Mouse (Mus musculus) left cerebral cortex, adult 6 months (tissue): ENCODE data around the gene Ceacam3. TPM values are rescaled to one million over a fixed set of nuclear protein-coding genes. Genes with fewer than 3 reads are reported as not detected.

Source experiments
- long read RNA-seq, 2 experiments: library from polyadenylated mRNA; unstranded; transcript quantifications; one replicate each; pipeline ENCODE4 v2.0.0; 2019 to 2020
- polyA plus RNA-seq: library from polyadenylated mRNA; unstranded; fragments of <200 nt; fragmentation: Nextera tagmentation; gene quantifications from 2 replicates; pipeline ENCODE4 v1.2.3, GENCODE M21; 2021

Gene Ceacam3
- polyA plus RNA-seq: not detected in 2 replicates
- long read RNA-seq, experiment 1: 0 reads
- long read RNA-seq, experiment 2: 0 reads

GRCm38 (mm10) chr7:17149931-17150330 lies at the start of gene Ceacam3:
Gene Ceacam3 (plus strand): TSS chr7:17150282.

DNA sequence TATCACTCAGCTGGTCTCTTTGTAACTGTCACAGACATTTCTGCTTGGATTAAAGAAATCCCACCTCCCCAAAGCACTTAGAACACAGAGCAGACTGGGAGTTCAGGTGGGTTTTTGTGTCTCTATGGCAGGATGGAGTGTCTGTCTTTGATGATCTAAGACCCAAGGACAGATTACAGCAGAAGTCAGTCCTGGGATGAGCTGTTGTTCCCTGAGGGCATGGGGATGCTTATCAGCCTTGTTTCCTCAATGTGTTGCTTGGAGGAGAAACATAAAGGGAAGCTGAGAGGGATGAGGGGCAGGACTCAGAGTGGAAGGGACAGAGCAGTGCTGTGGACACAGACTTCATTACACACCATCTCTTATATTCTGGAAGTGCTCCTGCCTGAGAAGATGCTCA lies 53.1 kb downstream of the Ceacam3 start, which contains the start of gene Psg29:
Psg29 (plus strand) TSS at position 301 of the 400 bp plus-strand sequence.

Other genes starting within 250 kb of the Ceacam3 start
- gene Ptgir, start 243.8 kb upstream of the Ceacam3 start, polyA plus RNA-seq: not detected in 2 replicates
- 463 and 548 TPM in 2 replicates for gene Calm3, start 226.2 kb upstream of the Ceacam3 start, polyA plus RNA-seq
- 78.1 and 86.9 TPM in 2 replicates for gene Pnmal2, start 205.6 kb upstream of the Ceacam3 start, polyA plus RNA-seq
- gene Pnmal1, start 190.6 kb upstream of the Ceacam3 start, polyA plus RNA-seq: 54.7 and 66.6 TPM in 2 replicates
- gene Gm42372, start 167.2 kb upstream of the Ceacam3 start, polyA plus RNA-seq: 12.2 and 12.7 TPM in 2 replicates
- 0.26 and 0.40 TPM in 2 replicates for gene Ccdc8, start 157.6 kb upstream of the Ceacam3 start, polyA plus RNA-seq
- gene Ppp5c, start 122.4 kb upstream of the Ceacam3 start, polyA plus RNA-seq: 143 and 174 TPM in 2 replicates
- 0.82 and 1.1 TPM in 2 replicates for gene Hif3a, start 87.9 kb upstream of the Ceacam3 start, polyA plus RNA-seq
- gene Psg16, start 76.2 kb upstream of the Ceacam3 start, polyA plus RNA-seq: 2.7 and 3.6 TPM in 2 replicates
- gene Psg29, start 53.2 kb downstream of the Ceacam3 start, polyA plus RNA-seq: not detected in 2 replicates